Mouse (Mus musculus) MEL (cell line): ENCODE data around the gene Lnx1. TPM values are rescaled to one million over a fixed set of nuclear protein-coding genes. Genes with fewer than 3 reads are reported as not detected.

Experiments used
- DNase-seq: peaks from one replicate; pipeline ENCODE4 v3.0.0; 2011; ENCODE audit warnings: low read depth, low spot score
- H3K27ac ChIP-seq: 2 replicates; pipeline ENCODE4 v1.5.1; 2012; ENCODE audit warnings: low read depth, mild to moderate bottlenecking, control low read depth, low read length, moderate library complexity; ENCODE audit not compliant: control insufficient read depth
- H3K27me3 ChIP-seq, 2 experiments: fragments of 150-350 bp in 1 of 2; sonication (generic) in 1 of 2; 2 replicates each; pipeline ENCODE4 v1.6.1; 2012; ENCODE audit warnings: low read length in 2 of 2, mild to moderate bottlenecking in 2 of 2, improper control_type of control experiment in 1 of 2, moderate library complexity in 1 of 2; ENCODE audit not compliant: insufficient read depth in 2 of 2, control insufficient read depth in 1 of 2
- H3K36me3 ChIP-seq, 2 experiments: 2 replicates each; pipeline ENCODE4 v1.6.1; 2012 to 2014; ENCODE audit warnings: low read length in 2 of 2, improper control_type of control experiment in 1 of 2, inconsistent platforms in 1 of 2, mild to moderate bottlenecking in 1 of 2; ENCODE audit not compliant: insufficient read depth in 2 of 2, control insufficient read depth in 1 of 2
- H3K4me1 ChIP-seq, 2 experiments: fragments of 150-350 bp in 1 of 2; sonication (generic) in 1 of 2; 2 replicates each; pipeline ENCODE4 v1.6.1; 2012; ENCODE audit warnings: low read length in 2 of 2, improper control_type of control experiment in 1 of 2, mild to moderate bottlenecking in 1 of 2; ENCODE audit not compliant: insufficient read depth in 2 of 2, control insufficient read depth in 1 of 2
- H3K4me3 ChIP-seq, 2 experiments: fragments of 150-350 bp in 1 of 2; sonication (generic) in 1 of 2; 2 replicates each; pipeline ENCODE4 v1.5.1; 2012; ENCODE audit warnings: low read depth in 2 of 2, low read length in 2 of 2, mild to moderate bottlenecking in 2 of 2, moderate library complexity in 2 of 2, control low read depth in 1 of 2, improper control_type of control experiment in 1 of 2; ENCODE audit not compliant: control insufficient read depth in 1 of 2, insufficient read depth in 1 of 2
- H3K79me2 ChIP-seq: 2 replicates; pipeline ENCODE4 v1.6.1; 2012; ENCODE audit warnings: mild to moderate bottlenecking, low read length, moderate library complexity; ENCODE audit not compliant: control insufficient read depth, poor library complexity, insufficient read depth
- H3K9ac ChIP-seq: 2 replicates; pipeline ENCODE4 v1.6.1; 2012; ENCODE audit warnings: low read depth, mild to moderate bottlenecking, control low read depth, low read length, moderate library complexity; ENCODE audit not compliant: control insufficient read depth, poor library complexity, severe bottlenecking
- H3K9me3 ChIP-seq: fragments of 150-350 bp; sonication (generic); replicated peaks from 2 replicates; pipeline ENCODE4 v1.6.1; 2012; ENCODE audit warnings: mild to moderate bottlenecking, low read length, improper control_type of control experiment, moderate library complexity; ENCODE audit not compliant: insufficient read depth
- BHLHE40 ChIP-seq: IDR thresholded peaks from 2 replicates; pipeline ENCODE4 v1.6.1; 2012; ENCODE audit warnings: low read depth, mild to moderate bottlenecking, inconsistent platforms, low read length, improper control_type of control experiment, borderline replicate concordance
- CHD1 ChIP-seq: IDR thresholded peaks from 2 replicates; pipeline ENCODE4 v1.6.1; 2012; ENCODE audit warnings: low read depth, mild to moderate bottlenecking, inconsistent platforms, low read length, improper control_type of control experiment
- CHD2 ChIP-seq: IDR thresholded peaks from 2 replicates; pipeline ENCODE4 v1.6.1; 2011; ENCODE audit warnings: low read length, improper control_type of control experiment
- CTCF ChIP-seq, 3 experiments: IDR thresholded peaks in 2 of 3; conservative IDR thresholded peaks in 1 of 3; 2 replicates each; pipeline ENCODE4 v1.5.1; 2011 to 2012; ENCODE audit warnings: low read length in 3 of 3, low read depth in 2 of 3, mild to moderate bottlenecking in 2 of 3, improper control_type of control experiment in 1 of 3, inconsistent platforms in 1 of 3, mixed read lengths in 1 of 3, moderate library complexity in 1 of 3; ENCODE audit not compliant: control insufficient read depth in 1 of 3, insufficient read depth in 1 of 3, poor library complexity in 1 of 3, severe bottlenecking in 1 of 3
- E2F4 ChIP-seq: IDR thresholded peaks from 2 replicates; pipeline ENCODE4 v1.6.1; 2011; ENCODE audit warnings: low read depth, low read length, improper control_type of control experiment, borderline replicate concordance
- EP300 ChIP-seq, 2 experiments: IDR thresholded peaks; 2 replicates each; pipeline ENCODE4 v1.6.1; 2011; ENCODE audit warnings: improper control_type of control experiment in 2 of 2, low read length in 2 of 2, low read depth in 1 of 2, mild to moderate bottlenecking in 1 of 2
- ETS1 ChIP-seq: IDR thresholded peaks from 2 replicates; pipeline ENCODE4 v1.6.1; 2012; ENCODE audit warnings: low read depth, mild to moderate bottlenecking, inconsistent platforms, low read length, improper control_type of control experiment, moderate library complexity
- JUND ChIP-seq: IDR thresholded peaks from 2 replicates; pipeline ENCODE4 v1.6.1; 2011; ENCODE audit warnings: low read depth, mild to moderate bottlenecking, improper control_type of control experiment, low read length
- KAT2A ChIP-seq: conservative IDR thresholded peaks from 2 replicates; pipeline ENCODE4 v1.6.1; 2012; ENCODE audit warnings: low read depth, low read length, improper control_type of control experiment, inconsistent platforms
- MAX ChIP-seq: IDR thresholded peaks from 2 replicates; pipeline ENCODE4 v1.6.1; 2011; ENCODE audit warnings: low read length, improper control_type of control experiment
- MAZ ChIP-seq: IDR thresholded peaks from 2 replicates; pipeline ENCODE4 v1.6.1; 2012; ENCODE audit warnings: low read depth, mild to moderate bottlenecking, inconsistent platforms, low read length, improper control_type of control experiment
- MEF2A ChIP-seq: IDR thresholded peaks from 2 replicates; pipeline ENCODE4 v1.6.1; 2014; ENCODE audit warnings: low read depth, mild to moderate bottlenecking, inconsistent platforms, low read length, improper control_type of control experiment; ENCODE audit not compliant: poor library complexity, insufficient replicate concordance, severe bottlenecking; ENCODE audit errors: extremely low read depth
- MXI1 ChIP-seq: IDR thresholded peaks from 2 replicates; pipeline ENCODE4 v1.6.1; 2011; ENCODE audit warnings: mild to moderate bottlenecking, low read depth, low read length, improper control_type of control experiment
- MYB ChIP-seq: IDR thresholded peaks from 2 replicates; pipeline ENCODE4 v1.6.1; 2011; ENCODE audit warnings: mild to moderate bottlenecking, low read depth, low read length, improper control_type of control experiment
- MYC ChIP-seq: IDR thresholded peaks from 2 replicates; pipeline ENCODE4 v1.6.1; 2011; ENCODE audit warnings: low read depth, mild to moderate bottlenecking, low read length, improper control_type of control experiment, moderate library complexity
- NELFE ChIP-seq: IDR thresholded peaks from 2 replicates; pipeline ENCODE4 v1.6.1; 2011; ENCODE audit warnings: low read depth, low read length, improper control_type of control experiment
- NRF1 ChIP-seq: IDR thresholded peaks from 2 replicates; pipeline ENCODE4 v1.6.1; 2014; ENCODE audit warnings: low read depth, mild to moderate bottlenecking, inconsistent platforms, low read length, improper control_type of control experiment, moderate library complexity; ENCODE audit not compliant: poor library complexity, insufficient read depth, severe bottlenecking
- POLR2A ChIP-seq, 2 experiments: IDR thresholded peaks; 2 replicates each; pipeline ENCODE4 v1.6.1; 2011 to 2012; ENCODE audit warnings: low read length in 2 of 2, mild to moderate bottlenecking in 2 of 2, control low read depth in 1 of 2, improper control_type of control experiment in 1 of 2, low read depth in 1 of 2, moderate library complexity in 1 of 2; ENCODE audit not compliant: control insufficient read depth in 1 of 2, insufficient read depth in 1 of 2, poor library complexity in 1 of 2
- POLR2AphosphoS2 ChIP-seq: IDR thresholded peaks from 2 replicates; pipeline ENCODE4 v1.6.1; 2011; ENCODE audit warnings: low read length, improper control_type of control experiment
- RAD21 ChIP-seq: IDR thresholded peaks from 2 replicates; pipeline ENCODE4 v1.6.1; 2011; ENCODE audit warnings: mild to moderate bottlenecking, low read depth, low read length, improper control_type of control experiment
- RCOR1 ChIP-seq: IDR thresholded peaks from 2 replicates; pipeline ENCODE4 v1.6.1; 2012; ENCODE audit warnings: low read depth, mild to moderate bottlenecking, inconsistent platforms, low read length, improper control_type of control experiment
- SMC3 ChIP-seq: IDR thresholded peaks from 2 replicates; pipeline ENCODE4 v1.6.1; 2011; ENCODE audit warnings: low read depth, low read length, improper control_type of control experiment
- TAL1 ChIP-seq: IDR thresholded peaks from 2 replicates; pipeline ENCODE4 v1.6.1; 2012; ENCODE audit warnings: mild to moderate bottlenecking, inconsistent platforms, low read length, moderate library complexity, mixed read lengths
- USF1 ChIP-seq: IDR thresholded peaks from 2 replicates; pipeline ENCODE4 v1.6.1; 2014; ENCODE audit warnings: low read depth, mild to moderate bottlenecking, inconsistent platforms, low read length, improper control_type of control experiment, moderate library complexity
- USF2 ChIP-seq, 2 experiments: IDR thresholded peaks; 2 replicates each; pipeline ENCODE4 v1.6.1; 2011 to 2012; ENCODE audit warnings: improper control_type of control experiment in 2 of 2, low read length in 2 of 2, borderline replicate concordance in 1 of 2, inconsistent platforms in 1 of 2, low read depth in 1 of 2, mild to moderate bottlenecking in 1 of 2; ENCODE audit not compliant: insufficient read depth in 1 of 2
- ZC3H11A ChIP-seq: IDR thresholded peaks from 2 replicates; pipeline ENCODE4 v1.6.1; 2012; ENCODE audit warnings: low read depth, mild to moderate bottlenecking, inconsistent platforms, low read length, improper control_type of control experiment
- ZNF384 ChIP-seq: IDR thresholded peaks from 2 replicates; pipeline ENCODE4 v1.6.1; 2012; ENCODE audit warnings: low read depth, mild to moderate bottlenecking, inconsistent platforms, low read length, improper control_type of control experiment
- polyA plus RNA-seq, 2 experiments: library from polyadenylated mRNA; stranded (reverse) in 1 of 2; unstranded in 1 of 2; fragments of >175 nt in 1 of 2; fragments of >200 nt in 1 of 2; gene quantifications; 2 replicates each; pipeline versions ENCODE4 v1.2.1 to v1.2.4; 2012; ENCODE audit warnings: low replicate concordance in 2 of 2, low read depth in 1 of 2; ENCODE audit not compliant: insufficient read length in 2 of 2, insufficient read depth in 1 of 2, missing spikeins in 1 of 2
- total RNA-seq: library from RNA; depleted of rRNA; stranded (reverse); fragments of 300-350 nt; gene quantifications from 2 replicates; pipeline ENCODE4 v1.2.3, GENCODE M21; 2012

Gene Lnx1
- total and polyA plus RNA-seq, 3 experiments = 0.06 TPM; not detected in 2

DNA sequence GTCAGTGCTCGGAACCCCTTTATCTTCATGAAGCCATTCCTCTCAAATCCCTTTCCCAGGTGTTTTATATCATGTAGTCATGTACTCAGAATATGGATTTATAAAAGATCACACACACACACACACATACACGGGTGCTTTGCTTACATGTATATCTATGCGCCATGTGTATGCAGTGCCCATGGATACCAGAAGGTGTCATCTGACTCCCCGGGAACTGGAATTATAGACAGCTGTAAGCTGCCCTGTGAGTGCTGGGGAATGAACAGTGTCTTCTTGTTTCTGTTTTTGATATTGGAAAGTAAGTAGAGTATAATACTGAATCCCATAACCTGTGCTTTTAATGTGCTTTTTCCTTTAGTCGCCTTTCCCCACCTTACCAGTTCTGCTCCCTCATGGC lies 111.3 kb downstream of the Lnx1 start:
- H3K27me3 ChIP-seq = no peaks in the 10 kb centered on the region
- DNase-seq = peak; percentile 15
- no peak overlapping the region for H3K27ac ChIP-seq
- H3K4me1 ChIP-seq = no peaks in the 10 kb centered on the region
- H3K36me3 ChIP-seq = peaks cover 0 to 48% of the 10 kb centered on the region in 2 experiments; a peak in 2 of 4 replicates
- TF ChIP-seq SMC3 = 0 out of 2 replicates have a peak, but pooled peaks have one; percentile 12
- peak in 1 of 3 experiments; percentile 15; a peak in 1 of 6 replicates for TF ChIP-seq CTCF (IDR thresholded peaks at IDR 0.05 in 2 of 3, conservative IDR thresholded peaks at IDR 0.05 in 1 of 3; ENCODE audit: control insufficient read depth in 1 of 3, insufficient read depth in 1 of 3, low read depth in 2 of 3, low read length in 3 of 3, poor library complexity in 1 of 3, severe bottlenecking in 1 of 3)
- TF ChIP-seq MYB = no peak
- H3K9me3 ChIP-seq = no peaks in the 10 kb centered on the region
- H3K9ac ChIP-seq = no peak overlapping the region
- no peak overlapping the region for H3K4me3 ChIP-seq
- H3K79me2 ChIP-seq = no peaks in the 10 kb centered on the region

DNA sequence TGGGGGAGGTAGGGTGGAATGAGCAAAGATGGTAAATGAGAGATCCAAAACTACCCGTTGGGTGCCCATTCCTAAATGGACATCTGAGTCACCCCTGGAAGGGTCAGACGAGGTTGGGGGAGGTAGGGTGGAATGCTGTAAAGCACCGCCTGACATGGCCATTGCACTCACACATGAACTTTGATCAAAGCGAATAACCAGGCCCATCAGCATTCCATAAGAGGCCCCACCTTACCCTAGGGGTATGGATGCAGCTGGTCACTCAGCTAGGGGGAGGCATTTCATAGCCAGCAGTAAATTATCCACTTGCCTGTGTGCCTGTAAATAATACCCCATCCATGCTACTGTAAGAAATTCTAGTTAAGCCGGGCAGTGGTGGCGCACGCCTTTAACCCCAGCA lies 113.6 kb downstream of the Lnx1 start:
- Histone ChIP-seq H3K4me3 (no peak overlapping the region), H3K27me3 (no peaks in the 10 kb centered on the region), H3K79me2 (no peaks in the 10 kb centered on the region), H3K9me3 (no peaks in the 10 kb centered on the region), H3K27ac (no peak overlapping the region), H3K9ac (no peak overlapping the region), H3K36me3 (peaks cover 0 to 45% of the 10 kb centered on the region in 2 experiments; a peak in 2 of 4 replicates), H3K4me1 (no peaks in the 10 kb centered on the region)
- DNase-seq = no peak
- no peak for TF ChIP-seq SMC3
- no peak for TF ChIP-seq CTCF (IDR thresholded peaks at IDR 0.05 in 2 of 3, conservative IDR thresholded peaks at IDR 0.05 in 1 of 3; ENCODE audit: control insufficient read depth in 1 of 3, insufficient read depth in 1 of 3, low read depth in 2 of 3, low read length in 3 of 3, poor library complexity in 1 of 3, severe bottlenecking in 1 of 3)
- no peak for TF ChIP-seq NELFE
- no peak for TF ChIP-seq CHD2
- no peak for TF ChIP-seq MEF2A
- no peak for TF ChIP-seq ZNF384
- no peak for TF ChIP-seq ZC3H11A
- no peak for TF ChIP-seq CHD1
- TF ChIP-seq POLR2AphosphoS2 = no peak
- no peak for TF ChIP-seq MAX
- TF ChIP-seq RCOR1 = no peak
- no peak for TF ChIP-seq EP300 (IDR thresholded peaks at IDR 0.05; ENCODE audit: low read depth in 1 of 2, low read length in 2 of 2)

DNA sequence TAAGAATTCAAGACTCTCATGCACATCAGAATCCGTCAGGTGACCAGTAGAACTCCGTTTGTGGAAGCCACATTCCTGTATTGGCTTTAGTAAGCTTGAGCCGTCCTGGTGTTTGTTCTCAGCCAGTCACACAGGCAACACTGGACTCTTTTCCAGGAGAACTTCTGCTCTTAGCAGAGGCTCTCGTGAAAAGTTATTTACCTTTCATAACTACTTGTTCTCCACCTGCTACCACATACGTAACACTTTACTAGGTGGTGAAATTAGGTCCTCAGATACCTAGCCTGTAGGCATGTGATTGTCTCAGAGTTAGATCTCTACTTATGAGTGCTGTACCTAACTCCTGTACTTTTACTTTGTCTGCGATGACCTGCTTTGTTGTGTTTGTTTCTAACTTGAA lies 130.9 kb downstream of the Lnx1 start:
- peaks cover 0 to 34% of the 10 kb centered on the region in 2 experiments; a peak in 2 of 4 replicates for H3K36me3 ChIP-seq
- H3K27ac ChIP-seq = no peak overlapping the region
- H3K4me1 ChIP-seq = no peaks in the 10 kb centered on the region
- H3K79me2 ChIP-seq = no peaks in the 10 kb centered on the region
- no peak for DNase-seq
- H3K4me3 ChIP-seq = no peak overlapping the region
- H3K9ac ChIP-seq = no peak overlapping the region
- no peaks in the 10 kb centered on the region for H3K9me3 ChIP-seq
- no peaks in the 10 kb centered on the region for H3K27me3 ChIP-seq
- TF ChIP-seq NELFE (no peak), USF2 (IDR thresholded peaks at IDR 0.05; ENCODE audit: borderline replicate concordance in 1 of 2, insufficient read depth in 1 of 2, low read depth in 1 of 2, low read length in 2 of 2) (no peak), POLR2AphosphoS2 (no peak), USF1 (no peak), RAD21 (no peak), NRF1 (no peak), KAT2A (no peak), POLR2A (IDR thresholded peaks at IDR 0.05; ENCODE audit: control insufficient read depth in 1 of 2, insufficient read depth in 1 of 2, low read depth in 1 of 2, low read length in 2 of 2, poor library complexity in 1 of 2) (no peak), MYC (no peak), ETS1 (no peak), BHLHE40 (no peak), JUND (no peak), MAZ (no peak), MXI1 (no peak), TAL1 (no peak), ZC3H11A (no peak), E2F4 (no peak)
